Mouse (Mus musculus): ENCODE measurements around the gene Gabrb3. TPM values are rescaled to one million over a fixed set of nuclear protein-coding genes. Genes with fewer than 3 reads are reported as not detected.

Gene Gabrb3
- polyA plus RNA-seq, 1 experiment from 2014 or later = 4.4 TPM

DNA sequence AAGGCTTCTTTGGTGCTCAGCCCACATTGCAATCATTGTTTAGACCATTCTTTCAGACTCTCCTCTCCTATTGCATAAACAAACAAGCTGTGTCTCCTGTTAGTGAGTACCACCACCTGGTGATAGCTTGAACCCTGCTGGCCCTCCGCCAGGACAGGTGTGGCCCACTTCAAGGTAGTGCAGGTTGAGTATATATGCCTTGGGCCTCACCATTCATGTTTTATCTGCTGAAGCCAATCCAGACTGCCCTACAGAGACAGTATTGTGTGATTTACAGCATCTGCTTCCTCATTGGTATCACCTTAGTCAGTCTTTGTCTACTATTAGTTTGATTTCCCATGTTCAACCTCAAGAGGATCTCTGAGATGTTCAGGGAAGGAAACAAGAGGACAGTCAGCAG lies 1.6 kb downstream of the Gabrb3 start:
- ATAC-seq (replicated peaks; ENCODE audit: insufficient number of reproducible peaks, low FRiP score, low TSS enrichment, low read depth) (no peak), DNase-seq (ENCODE audit: low spot score) (no peak)
- Histone ChIP-seq H3K9me3 (replicated peaks; ENCODE audit: control insufficient read depth, low read length) (no peaks in the 10 kb centered on the region), H3K27me3 (ENCODE audit: control insufficient read depth, insufficient read depth, low read length) (no peaks in the 10 kb centered on the region), H3K27ac (replicated peaks; ENCODE audit: low read depth, low read length) (no peak overlapping the region), H3K36me3 (replicated peaks; ENCODE audit: control insufficient read depth, insufficient read depth, low read depth, low read length) (no peaks in the 10 kb centered on the region), H3K9ac (replicated peaks; ENCODE audit: low read length) (no peak overlapping the region), H3K4me1 (ENCODE audit: control insufficient read depth, insufficient read depth, low read length) (no peaks in the 10 kb centered on the region), H3K4me2 (ENCODE audit: low read depth, low read length) (no peak overlapping the region), H3K4me3 (ENCODE audit: low read depth, low read length) (no peak overlapping the region)
- 79% methylated on average over 1 of the region's 1 CpGs for WGBS

DNA sequence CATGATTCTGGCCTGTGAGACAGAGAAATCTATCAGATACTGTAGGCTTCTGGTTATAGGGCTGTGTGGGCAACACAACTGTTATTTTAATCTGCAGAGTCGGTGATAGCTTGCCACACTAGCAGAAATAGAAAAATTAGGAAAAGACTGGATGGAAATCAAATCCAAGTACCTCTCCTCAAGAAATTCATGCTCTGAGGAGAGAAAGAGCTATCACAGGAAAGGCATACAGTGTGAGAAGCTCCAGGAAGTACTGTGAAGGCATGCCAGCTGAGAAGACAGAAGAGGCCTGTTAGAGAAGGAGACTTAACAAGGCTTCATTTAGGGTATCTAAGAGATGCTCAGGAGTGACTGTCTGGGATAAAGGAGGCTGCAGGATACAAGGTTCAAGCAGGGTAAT lies 3.2 kb downstream of the Gabrb3 start:
- no peak overlapping the region for H3K4me3 ChIP-seq (ENCODE audit: low read depth, low read length)

DNA sequence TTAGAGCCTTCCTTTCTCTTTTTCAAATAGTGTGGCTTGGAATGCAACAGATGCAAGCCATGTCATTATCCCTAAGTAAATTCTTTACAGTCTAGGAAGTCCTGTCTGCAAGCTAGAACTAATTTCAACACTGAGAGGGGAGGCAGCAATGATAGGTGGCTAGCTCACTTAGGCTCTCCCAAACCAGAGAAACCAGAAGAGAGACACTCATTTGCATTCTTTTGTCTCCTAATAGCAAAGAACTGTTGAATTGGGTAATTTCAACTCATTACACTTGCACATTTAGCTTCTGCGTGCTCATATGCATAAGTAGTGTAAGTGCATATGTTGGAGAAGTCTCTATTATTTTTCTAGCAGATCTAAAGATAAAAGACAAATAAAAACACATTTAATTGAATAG lies 28.7 kb downstream of the Gabrb3 start:
- Histone ChIP-seq H3K27ac (replicated peaks; ENCODE audit: low read depth, low read length) (no peak overlapping the region), H3K9me3 (replicated peaks; ENCODE audit: control insufficient read depth, low read length) (no peaks in the 10 kb centered on the region), H3K9ac (replicated peaks; ENCODE audit: low read length) (no peak overlapping the region), H3K36me3 (replicated peaks; ENCODE audit: control insufficient read depth, insufficient read depth, low read depth, low read length) (no peaks in the 10 kb centered on the region), H3K4me2 (ENCODE audit: low read depth, low read length) (no peak overlapping the region), H3K4me1 (ENCODE audit: control insufficient read depth, insufficient read depth, low read length) (no peaks in the 10 kb centered on the region), H3K27me3 (ENCODE audit: control insufficient read depth, insufficient read depth, low read length) (no peaks in the 10 kb centered on the region), H3K4me3 (ENCODE audit: low read depth, low read length) (no peak overlapping the region)
- 63% methylated on average over 1 of the region's 1 CpGs for WGBS
- ATAC-seq (replicated peaks; ENCODE audit: insufficient number of reproducible peaks, low FRiP score, low TSS enrichment, low read depth) = no peak
- no peak for DNase-seq (ENCODE audit: low spot score)

More for the DNA sequence above, 3.2 kb downstream of the Gabrb3 start:
- 86% methylated on average over 1 of the region's 1 CpGs for WGBS
- Histone ChIP-seq H3K27ac (replicated peaks; ENCODE audit: low read depth, low read length) (no peak overlapping the region), H3K36me3 (replicated peaks; ENCODE audit: control insufficient read depth, insufficient read depth, low read depth, low read length) (no peaks in the 10 kb centered on the region), H3K4me2 (ENCODE audit: low read depth, low read length) (no peak overlapping the region), H3K9me3 (replicated peaks; ENCODE audit: control insufficient read depth, low read length) (no peaks in the 10 kb centered on the region), H3K9ac (replicated peaks; ENCODE audit: low read length) (no peak overlapping the region), H3K4me1 (ENCODE audit: control insufficient read depth, insufficient read depth, low read length) (no peaks in the 10 kb centered on the region), H3K27me3 (ENCODE audit: control insufficient read depth, insufficient read depth, low read length) (no peaks in the 10 kb centered on the region)
- ATAC-seq (replicated peaks; ENCODE audit: insufficient number of reproducible peaks, low FRiP score, low TSS enrichment, low read depth) = no peak
- no peak for DNase-seq (ENCODE audit: low spot score)

DNA sequence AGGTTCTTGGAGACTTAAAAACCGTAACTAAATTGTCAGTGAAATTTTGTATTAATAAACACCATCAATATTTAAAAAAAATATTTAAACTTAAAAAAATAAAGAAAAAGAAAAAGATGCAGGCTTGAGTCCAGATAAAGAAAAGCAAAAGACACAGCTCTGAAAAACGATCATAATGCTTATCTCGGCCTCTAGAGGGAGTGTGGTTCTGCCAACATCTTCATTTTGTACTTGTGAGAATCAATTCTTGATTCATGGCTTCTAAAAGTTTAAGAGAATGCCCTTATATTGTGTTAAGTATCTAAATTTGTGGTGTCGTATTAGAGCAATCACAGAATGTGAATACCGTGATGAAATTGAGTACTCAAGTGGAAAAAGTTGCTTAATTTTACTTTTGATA lies 40.9 kb downstream of the Gabrb3 start:
- no peak overlapping the region for H3K4me2 ChIP-seq (ENCODE audit: low read depth, low read length)
- WGBS = 70% methylated on average over 5 of the region's 5 CpGs
- H3K4me1 ChIP-seq (ENCODE audit: control insufficient read depth, insufficient read depth, low read length) = no peaks in the 10 kb centered on the region

DNA sequence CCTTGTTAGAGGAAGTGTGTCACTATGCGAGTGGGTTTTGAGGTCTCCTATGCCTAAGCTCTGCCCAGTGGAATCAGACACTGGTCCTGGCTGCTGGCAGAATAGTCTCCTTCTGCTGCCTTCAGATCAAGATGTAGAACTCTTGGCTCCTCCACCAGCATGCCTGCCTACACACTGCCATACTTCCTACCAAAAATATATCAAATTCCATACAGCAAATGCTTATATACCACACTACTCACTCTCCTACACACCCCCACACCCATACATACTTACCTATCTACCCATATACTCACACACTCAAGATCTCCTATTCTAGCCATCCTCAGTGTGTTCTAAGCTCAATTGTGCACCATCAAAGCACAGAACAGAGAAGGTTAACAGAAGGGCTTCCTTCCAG lies 51.8 kb downstream of the Gabrb3 start:
- no peak for DNase-seq (ENCODE audit: low spot score)
- ATAC-seq (replicated peaks; ENCODE audit: insufficient number of reproducible peaks, low FRiP score, low TSS enrichment, low read depth) = no peak
- no peaks in the 10 kb centered on the region; the same call in 1 of the 2 replicates for H3K9me3 ChIP-seq (replicated peaks; ENCODE audit: control insufficient read depth, low read length)
- H3K27ac ChIP-seq (replicated peaks; ENCODE audit: low read depth, low read length) = no peak overlapping the region
- H3K4me1 ChIP-seq (ENCODE audit: control insufficient read depth, insufficient read depth, low read length) = no peaks in the 10 kb centered on the region
- no peaks in the 10 kb centered on the region for H3K27me3 ChIP-seq (ENCODE audit: control insufficient read depth, insufficient read depth, low read length)
- WGBS = 90% methylated on average over 1 of the region's 1 CpGs
- H3K36me3 ChIP-seq (replicated peaks; ENCODE audit: control insufficient read depth, insufficient read depth, low read depth, low read length) = no peaks in the 10 kb centered on the region
- no peak overlapping the region for H3K4me2 ChIP-seq (ENCODE audit: low read depth, low read length)
- no peak overlapping the region for H3K9ac ChIP-seq (replicated peaks; ENCODE audit: low read length)
- no peak overlapping the region for H3K4me3 ChIP-seq (ENCODE audit: low read depth, low read length)

More for the DNA sequence above, 40.9 kb downstream of the Gabrb3 start:
- H3K27me3 ChIP-seq (ENCODE audit: control insufficient read depth, insufficient read depth, low read length) = no peaks in the 10 kb centered on the region
- H3K27ac ChIP-seq (replicated peaks; ENCODE audit: low read depth, low read length) = no peak overlapping the region
- H3K4me3 ChIP-seq (ENCODE audit: low read depth, low read length) = no peak overlapping the region
- no peak overlapping the region for H3K9ac ChIP-seq (replicated peaks; ENCODE audit: low read length)
- H3K36me3 ChIP-seq (replicated peaks; ENCODE audit: control insufficient read depth, insufficient read depth, low read depth, low read length) = no peaks in the 10 kb centered on the region
- no peak for ATAC-seq (replicated peaks; ENCODE audit: insufficient number of reproducible peaks, low FRiP score, low TSS enrichment, low read depth)
- DNase-seq (ENCODE audit: low spot score) = no peak
- no peaks in the 10 kb centered on the region for H3K9me3 ChIP-seq (replicated peaks; ENCODE audit: control insufficient read depth, low read length)

DNA sequence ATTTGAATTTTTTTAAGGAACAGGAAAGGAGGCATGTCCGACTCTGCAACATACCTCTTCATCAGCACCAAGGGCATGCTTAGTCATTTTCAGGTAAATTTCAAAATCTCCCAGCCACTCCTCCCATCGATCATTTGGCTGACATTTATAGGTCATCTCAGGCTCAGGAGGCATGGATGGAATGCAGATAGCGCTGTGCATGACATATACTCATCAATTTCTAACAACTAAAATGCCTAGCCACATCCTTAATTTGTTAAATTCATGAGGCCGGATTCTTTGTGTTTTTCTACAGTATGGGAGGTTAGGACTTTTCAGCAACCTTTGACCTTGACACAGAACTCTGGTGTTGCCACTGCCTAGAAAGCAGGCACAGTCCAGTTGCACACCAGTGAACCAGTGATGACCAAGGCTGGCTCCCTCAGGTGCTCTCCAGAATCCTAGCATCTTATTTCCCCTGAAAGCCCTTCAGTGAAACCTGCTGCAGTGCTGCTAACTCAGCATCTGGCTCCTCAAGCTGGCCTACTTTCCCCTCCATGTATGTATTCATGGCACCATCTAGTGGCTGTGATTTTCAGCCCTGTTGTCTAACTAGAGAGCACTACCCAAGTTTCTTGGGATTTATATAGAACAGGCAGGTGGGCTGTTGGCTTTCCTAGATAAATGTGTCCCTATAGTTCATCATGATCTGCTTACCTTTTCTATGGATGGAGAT lies 54.5 kb downstream of the Gabrb3 start:
- ATAC-seq (replicated peaks; ENCODE audit: insufficient number of reproducible peaks, low FRiP score, low TSS enrichment, low read depth) = no peak

DNA sequence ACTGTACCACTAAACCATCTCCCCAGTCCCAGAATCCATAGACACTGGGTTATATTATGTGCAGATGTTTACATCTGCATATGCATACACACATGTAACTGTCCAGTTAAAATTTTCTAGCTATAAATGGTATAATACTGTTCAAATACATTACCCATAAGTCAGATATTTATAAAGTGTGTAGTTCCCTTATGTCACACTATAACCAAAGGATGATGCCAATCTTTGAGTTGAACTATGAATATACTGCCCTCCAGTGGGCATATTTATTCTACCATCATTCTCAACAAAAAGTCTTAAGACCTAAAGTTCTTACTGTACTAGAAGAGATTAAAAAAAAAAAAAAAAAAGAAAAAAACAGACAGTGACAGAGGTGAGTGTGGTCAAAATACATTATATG lies 63.4 kb downstream of the Gabrb3 start:
- ATAC-seq (replicated peaks; ENCODE audit: insufficient number of reproducible peaks, low FRiP score, low TSS enrichment, low read depth) = no peak
- H3K4me3 ChIP-seq (ENCODE audit: low read depth, low read length) = no peak overlapping the region
- H3K36me3 ChIP-seq (replicated peaks; ENCODE audit: control insufficient read depth, insufficient read depth, low read depth, low read length) = no peaks in the 10 kb centered on the region

More for the DNA sequence above, 54.5 kb downstream of the Gabrb3 start:
- no peak overlapping the region for H3K4me2 ChIP-seq (ENCODE audit: low read depth, low read length)
- no peaks in the 10 kb centered on the region; the same call in 1 of the 2 replicates for H3K9me3 ChIP-seq (replicated peaks; ENCODE audit: control insufficient read depth, low read length)
- H3K4me1 ChIP-seq (ENCODE audit: control insufficient read depth, insufficient read depth, low read length) = no peaks in the 10 kb centered on the region
- no peaks in the 10 kb centered on the region for H3K36me3 ChIP-seq (replicated peaks; ENCODE audit: control insufficient read depth, insufficient read depth, low read depth, low read length)
- H3K9ac ChIP-seq (replicated peaks; ENCODE audit: low read length) = no peak overlapping the region
- H3K27ac ChIP-seq (replicated peaks; ENCODE audit: low read depth, low read length) = no peak overlapping the region
- WGBS = 74% methylated on average over 4 of the region's 4 CpGs
- no peaks in the 10 kb centered on the region for H3K27me3 ChIP-seq (ENCODE audit: control insufficient read depth, insufficient read depth, low read length)
- DNase-seq (ENCODE audit: low spot score) = peak; percentile 74
- no peak overlapping the region for H3K4me3 ChIP-seq (ENCODE audit: low read depth, low read length)

DNA sequence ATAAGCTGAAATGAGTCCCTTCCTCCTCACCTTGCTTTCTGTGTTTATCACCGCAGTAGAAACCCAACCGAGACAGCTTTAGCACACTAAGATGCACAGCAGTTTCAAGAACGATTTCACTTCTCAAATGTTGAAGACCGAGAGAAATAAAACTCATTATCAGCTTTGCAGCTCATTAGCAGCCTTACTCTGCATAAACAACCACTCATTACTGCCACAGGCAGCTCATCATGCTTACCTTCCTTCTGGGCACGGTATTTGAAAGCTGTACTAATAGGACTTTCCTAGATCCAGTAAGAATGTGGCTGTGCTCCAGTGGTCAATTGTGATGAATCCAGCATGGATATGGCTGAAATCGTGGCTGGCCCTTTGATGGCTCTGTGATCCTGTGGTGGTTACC lies 67.4 kb downstream of the Gabrb3 start:
- no peak overlapping the region for H3K27ac ChIP-seq (replicated peaks; ENCODE audit: low read depth, low read length)
- 82% methylated on average over 6 of the region's 6 CpGs for WGBS
- no peaks in the 10 kb centered on the region for H3K36me3 ChIP-seq (replicated peaks; ENCODE audit: control insufficient read depth, insufficient read depth, low read depth, low read length)
- no peaks in the 10 kb centered on the region for H3K9me3 ChIP-seq (replicated peaks; ENCODE audit: control insufficient read depth, low read length)
- no peak for ATAC-seq (replicated peaks; ENCODE audit: insufficient number of reproducible peaks, low FRiP score, low TSS enrichment, low read depth)
- no peak for DNase-seq (ENCODE audit: low spot score)
- H3K27me3 ChIP-seq (ENCODE audit: control insufficient read depth, insufficient read depth, low read length) = no peaks in the 10 kb centered on the region
- no peaks in the 10 kb centered on the region for H3K4me1 ChIP-seq (ENCODE audit: control insufficient read depth, insufficient read depth, low read length)
- H3K4me3 ChIP-seq (ENCODE audit: low read depth, low read length) = no peak overlapping the region
- no peak overlapping the region for H3K4me2 ChIP-seq (ENCODE audit: low read depth, low read length)
- no peak overlapping the region for H3K9ac ChIP-seq (replicated peaks; ENCODE audit: low read length)

More for the DNA sequence above, 63.4 kb downstream of the Gabrb3 start:
- no peak overlapping the region for H3K27ac ChIP-seq (replicated peaks; ENCODE audit: low read depth, low read length)
- no peak overlapping the region for H3K4me2 ChIP-seq (ENCODE audit: low read depth, low read length)
- DNase-seq (ENCODE audit: low spot score) = peak; percentile 63
- H3K4me1 ChIP-seq (ENCODE audit: control insufficient read depth, insufficient read depth, low read length) = no peaks in the 10 kb centered on the region
- H3K27me3 ChIP-seq (ENCODE audit: control insufficient read depth, insufficient read depth, low read length) = no peaks in the 10 kb centered on the region
- H3K9me3 ChIP-seq (replicated peaks; ENCODE audit: control insufficient read depth, low read length) = no peaks in the 10 kb centered on the region
- no peak overlapping the region for H3K9ac ChIP-seq (replicated peaks; ENCODE audit: low read length)
